Mouse (Mus musculus) macrophage (primary cell): ENCODE measurements around the gene Efl1. TPM values are rescaled to one million over a fixed set of nuclear protein-coding genes. Genes with fewer than 3 reads are reported as not detected.
"Not testable (repeated sequence)": the region's sequence is repeated elsewhere in the genome, so short reads cannot be mapped to it uniquely, and the experiment has no call there.

Experiments used
- H3K27ac ChIP-seq: fragments of 350-480 bp; formaldehyde crosslinking; 2 replicates; pipeline ENCODE4 v1.9.0; 2021
- H3K36me3 ChIP-seq: fragments of 350-480 bp; formaldehyde crosslinking; 2 replicates; pipeline ENCODE4 v1.9.0; 2021; ENCODE audit errors: inconsistent target
- H3K4me3 ChIP-seq: fragments of 350-480 bp; formaldehyde crosslinking; 2 replicates; pipeline ENCODE4 v1.9.0; 2021; ENCODE audit errors: inconsistent target
- H3K79me2 ChIP-seq: fragments of 350-480 bp; formaldehyde crosslinking; 2 replicates; pipeline ENCODE4 v1.9.0; 2021; ENCODE audit errors: inconsistent target
- WGBS: methylation state at CpG from one replicate; pipeline ENCODE4 v1.1.7; 2026; ENCODE audit warnings: inconsistent platforms; ENCODE audit not compliant: missing documents; 5-methylcytosine and 5-hydroxymethylcytosine counted together
- polyA plus RNA-seq: library from polyadenylated mRNA; stranded (reverse); fragments of 250-400 nt; gene quantifications from 3 replicates; pipeline ENCODE4 v1.2.4, GENCODE M21; 2018; ENCODE audit warnings: inconsistent platforms

Gene Efl1
- polyA plus RNA-seq, 1 experiment from 2014 or later, result 13.8 TPM

DNA sequence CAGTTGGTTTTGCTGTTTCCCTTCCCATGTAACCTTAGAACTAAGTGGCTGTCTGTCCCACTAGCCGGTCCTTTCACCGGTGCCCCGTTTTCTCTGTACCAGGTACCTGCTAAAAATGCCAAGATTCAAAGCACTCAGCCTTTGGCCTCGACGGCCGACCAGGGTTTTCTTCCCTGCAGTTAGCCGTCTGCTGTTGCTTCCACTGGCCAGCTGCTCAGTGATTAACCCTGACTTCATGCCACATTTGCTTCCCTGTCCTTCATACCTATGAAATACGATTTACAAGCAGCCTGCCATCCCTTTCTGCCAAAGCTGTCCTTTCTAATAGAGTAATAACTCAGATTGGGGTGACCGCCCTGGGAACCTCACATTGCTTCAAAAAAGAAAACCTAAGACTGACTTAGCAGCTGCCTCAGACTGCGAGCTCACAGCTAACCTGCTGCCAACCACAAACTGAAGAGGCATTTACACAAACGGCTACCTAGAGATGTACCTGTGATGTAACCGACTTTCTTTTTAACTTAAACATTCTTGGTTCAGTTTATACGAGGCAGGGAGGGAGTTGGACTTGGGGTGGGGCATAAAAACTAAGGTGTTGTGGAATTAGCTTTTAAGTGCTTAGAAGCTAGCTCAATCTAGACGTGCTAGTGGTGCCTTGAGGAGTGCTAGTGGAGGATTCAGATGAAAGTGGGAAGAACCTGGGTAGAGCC lies 77.5 kb downstream of the Efl1 start:
- H3K4me3 ChIP-seq, result no peak overlapping the region
- 93% methylated on average over 11 of the region's 14 CpGs for WGBS
- no peaks in the 10 kb centered on the region for H3K79me2 ChIP-seq
- no peak overlapping the region for H3K27ac ChIP-seq
- no peaks in the 10 kb centered on the region for H3K36me3 ChIP-seq

DNA sequence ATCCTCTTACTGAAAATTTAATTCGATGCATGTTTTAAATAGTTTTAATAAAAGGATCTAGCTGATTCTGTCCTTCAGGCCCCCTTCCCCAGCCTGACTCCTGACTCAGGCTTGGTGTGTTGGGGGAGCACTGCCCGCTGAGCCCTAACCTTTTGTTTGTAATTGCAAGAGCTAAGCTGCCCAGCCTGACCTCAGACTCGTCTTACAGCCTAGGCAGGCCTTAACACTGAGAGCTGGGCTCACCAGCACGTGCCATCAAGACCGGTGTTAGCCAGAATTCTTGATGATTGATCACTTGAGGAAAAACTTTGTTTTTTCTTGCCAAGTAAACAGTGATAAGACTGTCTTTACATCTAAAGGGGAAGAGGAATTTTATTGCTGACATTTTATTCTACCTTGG lies 78.7 kb downstream of the Efl1 start:
- no peak overlapping the region for H3K4me3 ChIP-seq
- no peaks in the 10 kb centered on the region for H3K79me2 ChIP-seq
- WGBS, result 93% methylated on average over 5 of the region's 5 CpGs
- no peak overlapping the region for H3K27ac ChIP-seq
- no peaks in the 10 kb centered on the region for H3K36me3 ChIP-seq

DNA sequence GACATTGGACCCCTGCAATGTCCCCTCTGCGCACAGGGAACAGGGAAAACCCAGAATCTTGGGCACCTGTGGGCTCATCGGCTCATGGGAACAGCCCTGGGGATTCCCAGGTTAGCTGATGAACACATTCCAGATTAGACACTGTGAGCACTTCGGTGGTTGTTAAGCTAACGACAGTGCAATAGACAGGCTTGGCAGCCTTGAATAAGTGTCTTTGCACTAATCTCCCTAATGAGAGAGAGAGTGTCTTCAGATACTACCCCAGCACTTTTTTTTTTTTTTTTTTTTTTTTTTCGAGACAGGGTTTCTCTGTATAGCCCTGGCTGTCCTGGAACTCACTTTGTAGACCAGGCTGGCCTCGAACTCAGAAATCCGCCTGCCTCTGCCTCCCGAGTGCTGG lies 80.6 kb downstream of the Efl1 start:
- 94% methylated on average over 6 of the region's 8 CpGs for WGBS
- not testable (repeated sequence) for H3K79me2 ChIP-seq, H3K36me3 ChIP-seq, H3K4me3 ChIP-seq, H3K27ac ChIP-seq

DNA sequence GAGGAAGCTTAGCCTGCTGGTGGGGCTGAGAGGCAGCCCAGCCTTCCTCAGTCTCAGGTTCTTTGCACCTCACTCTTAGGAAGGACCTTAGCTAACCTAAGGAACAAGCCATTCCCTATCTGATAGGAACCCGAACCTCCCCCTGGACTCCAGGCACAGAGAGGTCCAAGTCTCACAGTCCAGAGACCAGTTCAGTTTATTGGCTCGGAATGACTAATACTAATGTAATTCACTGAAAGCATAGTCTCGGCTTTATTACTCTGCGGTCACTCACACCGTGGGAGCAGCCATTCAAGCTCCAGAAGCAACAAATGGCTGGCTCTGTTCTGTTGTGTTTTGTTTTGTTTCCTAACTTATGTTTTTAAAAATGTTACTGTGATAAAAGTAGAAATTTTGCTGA lies 84.7 kb downstream of the Efl1 start:
- no peaks in the 10 kb centered on the region for H3K79me2 ChIP-seq
- no peaks in the 10 kb centered on the region for H3K36me3 ChIP-seq
- no peak overlapping the region for H3K27ac ChIP-seq
- H3K4me3 ChIP-seq, result no peak overlapping the region
- 98% methylated on average over 5 of the region's 5 CpGs for WGBS

DNA sequence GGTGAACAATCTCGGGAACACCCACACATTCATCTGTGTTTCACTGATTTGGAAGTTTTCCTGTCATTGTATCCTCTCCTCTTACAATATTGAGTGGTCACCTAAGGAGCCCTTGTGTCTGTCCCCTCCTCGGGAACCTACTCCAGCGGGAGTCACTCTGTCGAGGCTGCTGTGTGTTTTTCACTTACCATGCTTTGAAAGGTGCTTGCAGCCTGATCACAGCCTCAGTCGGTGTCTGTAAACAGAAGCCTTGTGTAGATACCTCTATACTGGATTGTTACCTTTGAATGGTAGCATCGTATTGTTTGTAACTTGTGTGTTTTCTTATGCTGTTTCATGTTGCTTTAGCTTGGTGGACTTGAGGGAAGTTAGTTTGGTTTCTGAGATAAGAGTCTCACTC lies 85.6 kb downstream of the Efl1 start:
- WGBS, result 97% methylated on average over 6 of the region's 6 CpGs
- no peak overlapping the region for H3K27ac ChIP-seq
- no peaks in the 10 kb centered on the region for H3K36me3 ChIP-seq
- no peak overlapping the region for H3K4me3 ChIP-seq
- no peaks in the 10 kb centered on the region for H3K79me2 ChIP-seq

DNA sequence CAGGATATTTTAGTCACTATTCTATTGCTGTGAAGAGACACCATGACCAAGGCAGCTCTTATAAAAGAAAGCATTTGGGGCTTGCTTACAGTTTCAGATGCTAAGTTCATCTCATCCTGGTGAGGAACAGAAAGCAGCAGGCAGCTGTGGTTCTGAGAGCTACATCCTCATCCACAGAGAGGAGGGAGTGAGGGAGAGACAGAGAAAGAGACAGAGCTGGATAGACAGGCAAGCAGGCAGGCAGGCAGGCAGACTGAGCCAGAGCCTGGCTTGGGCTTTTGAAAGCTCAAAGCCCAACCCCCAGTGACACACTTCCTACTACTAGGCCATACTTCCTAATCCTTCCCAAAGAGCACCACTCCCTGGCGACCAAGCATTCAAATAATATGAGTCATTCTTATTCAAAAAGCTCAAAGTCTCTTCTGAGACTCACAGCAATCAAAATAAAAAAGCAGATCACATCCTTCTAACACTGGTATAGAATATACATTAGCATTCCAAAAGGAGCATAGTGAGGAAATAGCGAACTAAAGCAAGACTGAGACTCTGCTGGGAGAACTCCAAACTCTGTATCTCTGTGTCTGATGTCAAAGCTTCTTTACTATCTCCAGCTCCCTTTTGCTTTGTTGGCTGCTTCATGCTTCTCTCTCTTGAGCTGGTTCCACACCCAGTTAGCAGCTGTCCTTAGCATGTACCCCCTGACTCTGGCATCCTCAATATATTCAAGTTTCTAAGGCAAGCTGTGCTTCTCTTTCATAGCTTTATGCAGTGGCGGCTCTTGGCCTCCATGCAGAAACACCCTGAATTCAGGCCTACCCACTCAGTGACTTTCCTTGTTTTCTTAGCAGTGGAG lies 86.6 kb downstream of the Efl1 start:
- Histone ChIP-seq H3K36me3 (no peaks in the 10 kb centered on the region), H3K27ac (no peak overlapping the region), H3K4me3 (no peak overlapping the region), H3K79me2 (no peaks in the 10 kb centered on the region)
- WGBS, result 90% methylated on average over 3 of the region's 3 CpGs

DNA sequence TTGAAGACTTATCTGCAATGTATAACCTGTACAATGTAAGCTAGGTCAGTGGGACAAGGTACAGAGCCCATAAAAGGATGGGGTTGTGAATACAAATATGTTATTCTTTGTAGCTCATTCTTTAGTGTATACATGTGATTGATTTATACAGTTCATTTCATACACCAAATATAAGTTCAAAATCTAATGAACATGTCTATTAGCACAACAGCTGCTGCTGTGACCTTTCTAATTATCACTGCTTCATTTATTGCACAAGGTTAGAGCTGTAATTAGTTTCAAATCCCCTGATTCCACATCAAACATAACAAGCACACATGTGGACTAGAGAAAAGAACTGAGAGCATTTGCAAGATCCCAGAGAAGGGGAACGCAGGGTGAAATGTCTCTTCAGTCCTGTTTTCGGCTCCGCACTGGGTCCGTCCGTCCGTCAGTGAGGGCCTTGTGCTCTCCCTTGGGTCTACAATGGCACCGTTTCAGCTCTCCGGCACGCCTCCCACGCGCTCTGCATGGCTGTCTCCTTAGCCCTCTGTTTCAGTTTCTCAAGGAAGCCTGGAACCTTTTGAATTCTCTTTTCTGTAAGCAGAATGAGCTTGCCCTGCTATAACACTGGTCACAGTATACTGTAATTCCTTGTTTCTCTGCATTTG lies 94.8 kb downstream of the Efl1 start:
- H3K36me3 ChIP-seq, result no peaks in the 10 kb centered on the region; the same call in 1 of the 2 replicates
- H3K4me3 ChIP-seq, result no peak overlapping the region
- no peak overlapping the region for H3K27ac ChIP-seq
- 97% methylated on average over 9 of the region's 11 CpGs for WGBS
- no peaks in the 10 kb centered on the region for H3K79me2 ChIP-seq

DNA sequence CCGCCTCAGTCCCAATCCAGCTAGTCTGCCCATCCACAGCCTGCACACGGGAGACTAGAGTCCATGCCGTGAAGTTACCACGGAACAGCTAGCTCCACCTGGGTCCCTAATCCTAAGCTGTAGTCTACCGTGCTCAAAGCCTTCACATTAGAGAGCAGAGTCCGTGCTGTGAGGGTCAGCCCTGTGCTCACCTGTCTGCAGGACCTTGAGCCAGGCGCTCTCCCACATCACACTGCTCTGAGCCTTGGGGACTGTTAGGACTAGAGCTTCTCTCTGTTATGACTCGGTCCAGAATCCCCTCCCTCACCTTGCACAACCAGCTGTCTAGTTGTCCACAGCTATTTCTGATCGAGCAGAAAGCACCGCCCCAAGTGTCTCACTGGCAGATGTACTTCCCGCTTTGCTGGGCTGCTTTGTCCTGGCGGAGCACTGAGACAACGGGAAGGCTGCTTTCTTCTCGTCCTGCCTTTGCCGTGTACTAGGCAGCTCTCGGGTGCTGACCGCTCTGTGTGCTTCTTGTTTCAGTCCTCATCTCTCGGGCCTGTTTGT lies 95.8 kb downstream of the Efl1 start:
- H3K4me3 ChIP-seq, result no peak overlapping the region
- H3K36me3 ChIP-seq, result no peaks in the 10 kb centered on the region; the same call in 1 of the 2 replicates
- WGBS, result 90% methylated on average over 18 of the region's 18 CpGs
- H3K27ac ChIP-seq, result no peak overlapping the region
- no peaks in the 10 kb centered on the region for H3K79me2 ChIP-seq

DNA sequence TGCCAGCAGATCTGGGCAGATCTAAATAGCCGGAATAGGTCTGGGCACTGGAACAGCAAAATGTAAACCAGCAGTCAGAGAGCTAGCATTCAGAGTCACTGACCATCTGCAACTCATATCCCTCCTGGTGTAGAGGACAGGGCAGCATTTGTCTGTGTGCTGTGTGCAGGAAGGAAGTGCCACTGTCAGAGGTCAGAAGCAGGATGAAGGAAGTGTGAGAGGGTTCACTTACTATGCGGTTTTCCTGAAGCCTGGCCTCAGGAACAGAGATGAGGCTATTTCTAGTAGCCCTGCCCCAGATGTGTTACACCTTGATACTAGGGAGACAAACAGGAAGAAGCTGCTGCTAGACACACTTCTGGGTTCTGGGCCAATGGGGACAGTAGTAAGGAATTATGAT lies 100.4 kb downstream of the Efl1 start:
- no peaks in the 10 kb centered on the region for H3K79me2 ChIP-seq
- WGBS, result 29% methylated on average over 2 of the region's 2 CpGs
- H3K4me3 ChIP-seq, result no peak overlapping the region
- peak overlapping the region; percentile 22; the same call in 1 of the 2 replicates for H3K27ac ChIP-seq
- H3K36me3 ChIP-seq, result peaks cover 5% of the 10 kb centered on the region; the same call in 1 of the 2 replicates

DNA sequence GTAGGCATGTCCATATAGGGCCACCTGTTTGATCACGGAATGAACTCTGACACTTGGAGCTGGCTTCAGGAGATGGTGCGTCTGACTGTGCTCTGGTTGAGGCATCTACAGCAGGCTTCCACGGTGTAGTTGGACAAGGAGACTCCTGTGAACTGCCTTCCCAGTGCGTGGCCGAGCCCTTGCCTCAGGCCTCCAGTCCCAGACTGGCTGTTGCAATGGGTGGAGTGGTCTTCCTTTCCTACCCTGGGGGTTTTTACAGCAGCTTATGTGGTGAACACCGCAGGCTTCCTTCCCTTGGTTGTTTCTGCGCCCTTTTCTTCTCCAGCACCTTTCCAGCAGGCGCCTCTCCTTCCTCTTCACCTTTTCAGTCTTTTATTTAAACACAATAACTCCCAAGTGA lies 100.8 kb downstream of the Efl1 start:
- H3K4me3 ChIP-seq, result no peak overlapping the region
- H3K27ac ChIP-seq, result peak overlapping the region; percentile 22; the same call in 1 of the 2 replicates
- peaks cover 5% of the 10 kb centered on the region; the same call in 1 of the 2 replicates for H3K36me3 ChIP-seq
- no peaks in the 10 kb centered on the region for H3K79me2 ChIP-seq
- WGBS, result 62% methylated on average over 8 of the region's 8 CpGs

DNA sequence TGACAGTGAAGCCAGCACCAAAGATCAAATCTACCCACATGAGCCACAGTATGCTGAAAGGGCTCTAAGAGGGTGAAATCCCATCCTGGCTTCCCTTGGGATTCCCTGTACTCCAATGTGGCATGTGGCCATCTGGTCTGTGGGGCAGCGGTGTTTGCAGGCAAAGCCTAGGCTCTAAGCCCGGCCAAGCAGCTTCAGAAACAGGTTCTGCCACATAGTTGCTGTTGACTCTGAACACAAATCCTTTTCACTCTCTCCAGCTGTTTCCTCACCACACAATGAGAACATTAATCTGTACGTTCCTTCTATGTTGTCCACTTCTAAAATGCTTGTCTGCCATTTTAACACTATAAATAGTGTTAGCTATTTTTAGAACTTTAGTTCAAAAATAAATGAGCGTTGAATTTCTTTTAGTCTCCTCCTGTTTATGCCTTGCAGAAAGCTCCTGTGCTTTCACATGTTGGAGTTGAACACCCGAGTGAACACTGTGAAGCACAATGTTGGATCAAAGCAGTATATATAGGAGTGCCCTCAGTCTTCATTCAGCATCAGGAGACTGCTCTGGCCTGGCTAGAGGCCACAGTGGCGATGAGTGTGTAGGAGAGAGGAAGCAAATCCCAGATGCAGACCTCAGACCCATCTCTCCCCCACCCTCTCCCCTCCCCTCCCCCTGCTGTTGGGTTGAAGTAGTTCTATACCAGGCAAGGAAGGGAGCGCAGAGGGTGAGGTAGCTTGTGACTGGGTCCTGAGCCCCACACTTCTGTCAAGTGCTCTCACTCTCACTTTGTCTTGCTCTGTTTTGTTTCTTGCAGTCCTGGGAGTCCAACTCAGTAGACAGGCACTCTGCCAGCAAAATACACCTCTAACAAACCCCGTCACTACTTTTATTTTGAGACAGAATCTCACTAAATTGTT lies 104.0 kb downstream of the Efl1 start:
- Histone ChIP-seq H3K79me2 (no peaks in the 10 kb centered on the region), H3K36me3 (peaks cover 5% of the 10 kb centered on the region; the same call in 1 of the 2 replicates), H3K4me3 (no peak overlapping the region), H3K27ac (no peak overlapping the region)
- WGBS, result 86% methylated on average over 8 of the region's 8 CpGs

DNA sequence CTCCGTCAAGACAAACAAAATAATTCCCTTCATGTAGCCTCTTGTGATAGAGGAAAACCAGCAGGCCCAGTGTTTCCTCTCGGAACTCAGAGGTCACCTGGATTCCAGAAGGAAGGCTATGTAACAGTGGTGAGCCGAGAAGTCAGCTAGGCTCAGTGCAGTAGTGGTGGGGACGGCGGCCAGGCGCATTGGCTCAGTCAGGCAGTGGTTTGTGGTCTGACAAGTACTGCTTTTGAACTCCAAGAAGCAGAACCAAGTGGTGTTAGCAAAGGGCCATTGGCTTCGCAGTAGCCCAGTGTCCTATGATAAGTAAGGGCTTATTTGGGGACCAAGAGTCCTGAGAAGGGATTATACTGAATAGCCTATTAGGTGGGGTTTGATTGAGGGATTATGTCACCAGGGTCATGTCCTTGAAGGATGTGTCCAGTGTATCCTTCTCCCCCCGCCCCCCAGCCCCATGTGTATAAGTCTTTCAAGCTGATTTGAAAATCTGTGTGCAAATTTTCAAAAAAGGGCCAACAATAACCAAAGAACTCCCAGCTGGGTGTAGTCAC lies 107.3 kb downstream of the Efl1 start:
- peaks cover 5% of the 10 kb centered on the region; the same call in 1 of the 2 replicates for H3K36me3 ChIP-seq
- H3K27ac ChIP-seq, result no peak overlapping the region
- WGBS, result 47% methylated on average over 8 of the region's 8 CpGs

DNA sequence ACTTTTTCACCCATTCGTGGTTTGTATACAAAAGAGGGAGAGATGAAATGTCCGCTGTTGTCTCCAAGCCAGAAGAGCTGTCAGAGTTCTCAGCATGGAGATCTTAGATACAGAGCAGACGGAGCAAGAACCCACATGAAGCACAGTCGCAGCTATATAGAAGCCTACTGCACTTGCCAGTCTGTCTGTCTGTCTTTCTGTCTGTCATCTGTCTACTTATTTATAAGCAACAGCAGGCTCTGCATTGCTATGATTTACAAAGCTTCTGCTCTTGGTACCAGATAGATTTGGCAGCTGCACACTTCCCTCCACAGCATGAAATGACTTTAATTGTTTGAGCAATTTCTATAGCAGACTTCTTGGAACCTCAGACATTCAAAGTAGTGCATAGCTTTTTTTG lies 110.1 kb downstream of the Efl1 start:
- Histone ChIP-seq H3K4me3 (no peak overlapping the region), H3K79me2 (no peaks in the 10 kb centered on the region), H3K36me3 (peaks cover 10% of the 10 kb centered on the region; the same call in 1 of the 2 replicates), H3K27ac (no peak overlapping the region)
- WGBS, result 95% methylated on average over 4 of the region's 4 CpGs

More for the DNA sequence above, 107.3 kb downstream of the Efl1 start:
- Histone ChIP-seq H3K79me2 (no peaks in the 10 kb centered on the region), H3K4me3 (no peak overlapping the region)
